Mouse (Mus musculus): ENCODE measurements around the gene Rasgrp2.

DNA sequence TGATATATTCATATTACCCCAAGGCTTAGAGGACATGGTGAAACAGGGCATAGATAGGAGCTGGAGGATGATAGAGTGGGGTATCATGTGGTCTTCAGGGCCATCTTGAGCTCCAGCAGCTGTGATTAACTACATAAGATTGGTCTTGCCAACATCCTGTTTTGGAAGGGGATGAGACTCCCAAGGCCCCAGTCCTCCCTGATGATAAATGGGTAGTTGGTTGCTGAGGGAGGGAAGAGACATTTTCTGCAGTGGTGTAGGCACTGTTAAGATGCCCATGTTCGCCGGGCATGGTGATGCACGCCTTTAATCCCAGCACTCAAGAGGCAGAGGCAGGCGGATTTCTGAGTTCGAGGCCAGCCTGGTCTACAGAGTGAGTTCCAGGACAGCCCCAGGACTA lies 17.9 kb upstream of the Rasgrp2 start:
- TF ChIP-seq GATA1 (IDR thresholded peaks at IDR 0.05; ENCODE audit: borderline replicate concordance, low read length): no peak
- TF ChIP-seq FLI1 (IDR thresholded peaks at IDR 0.05; ENCODE audit: low read length): no peak

All from megakaryocyte, embryonic 14.5 days (primary cell).